Mouse (Mus musculus): ENCODE data around the gene Ccn5. TPM values are rescaled to one million over a fixed set of nuclear protein-coding genes. Genes with fewer than 3 reads are reported as not detected.

The Ccn5 gene
- polyA plus RNA-seq, 1 experiment from 2014 or later, result 0.32 TPM

Other genes starting within 250 kb of the Ccn5 start
- 39.2 and 42.2 TPM in 2 replicates for gene Ttpal, start 218.5 kb upstream of the Ccn5 start, polyA plus RNA-seq (2015; fragmentation: Nextera tagmentation; extraction: Ambion mirVana)
- gene Serinc3, start 175.7 kb upstream of the Ccn5 start, polyA plus RNA-seq (2015; fragmentation: Nextera tagmentation; extraction: Ambion mirVana), result 36.8 and 39.1 TPM in 2 replicates
- gene Pkig, start 162.5 kb upstream of the Ccn5 start, polyA plus RNA-seq (2015; fragmentation: Nextera tagmentation; extraction: Ambion mirVana), result 116 and 123 TPM in 2 replicates
- gene Ada, start 70.6 kb upstream of the Ccn5 start, polyA plus RNA-seq (2015; fragmentation: Nextera tagmentation; extraction: Ambion mirVana), result 1.9 and 2.5 TPM in 2 replicates
- not detected in 2 replicates for gene Kcnk15, start 32.8 kb downstream of the Ccn5 start, polyA plus RNA-seq (2015; fragmentation: Nextera tagmentation; extraction: Ambion mirVana)
- gene Rims4, start 97.8 kb downstream of the Ccn5 start, polyA plus RNA-seq (2015; fragmentation: Nextera tagmentation; extraction: Ambion mirVana), result 8.5 and 8.7 TPM in 2 replicates
- gene Ywhab, start 174.1 kb downstream of the Ccn5 start, polyA plus RNA-seq (2015; fragmentation: Nextera tagmentation; extraction: Ambion mirVana), result 455 and 477 TPM in 2 replicates
- 1.2 and 1.7 TPM in 2 replicates for gene Pabpc1l, start 204.6 kb downstream of the Ccn5 start, polyA plus RNA-seq (2015; fragmentation: Nextera tagmentation; extraction: Ambion mirVana)
- 19.4 and 21.2 TPM in 2 replicates for gene Stk4, start 249.5 kb downstream of the Ccn5 start, polyA plus RNA-seq (2015; fragmentation: Nextera tagmentation; extraction: Ambion mirVana)

All from neural tube, embryonic 13.5 days (tissue).